Mouse (Mus musculus): ENCODE measurements around the gene Zfyve27.

DNA sequence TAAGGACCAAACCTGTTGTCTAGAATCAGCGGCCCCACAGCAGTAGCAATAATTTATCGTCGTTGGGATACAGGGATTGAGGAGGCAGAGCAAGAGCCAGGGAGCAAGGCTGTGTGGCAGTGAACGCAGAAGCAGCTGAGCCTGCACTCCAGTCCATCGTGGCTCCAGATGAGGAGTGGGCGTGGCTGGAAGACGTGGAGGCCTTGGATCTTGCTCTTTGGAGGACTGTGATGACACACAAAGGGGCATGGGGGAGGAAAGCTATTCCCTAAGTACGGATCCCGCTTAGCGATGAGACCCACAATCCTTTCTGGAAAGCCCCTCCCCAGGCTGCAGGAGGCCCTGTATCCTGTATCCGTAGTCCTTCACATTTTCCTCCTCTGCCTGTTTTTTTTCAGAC, 34.3 kb downstream of the Zfyve27 start:
- TF ChIP-seq CTCF (IDR thresholded peaks at IDR 0.05; ENCODE audit: low read depth, low read length) (no peak), POLR2A (IDR thresholded peaks at IDR 0.05; ENCODE audit: extremely low read depth, insufficient read depth, low read length) (no peak)
